Mouse (Mus musculus) hindbrain, embryonic 16.5 days (tissue): Measurements from ENCODE around the gene Casp8ap2. TPM values are rescaled to one million over a fixed set of nuclear protein-coding genes. Genes with fewer than 3 reads are reported as not detected.

Experiments
- ATAC-seq: fragments of 200-750 bp; cut with Nextera tagmentation; 2 replicates; pipeline ENCODE4 v1.8.0; 2017; ENCODE audit warnings: moderate TSS enrichment, moderate library complexity
- H3K27ac ChIP-seq: fragments of 300-500 bp; sonication (generic); 2 replicates; pipeline ENCODE4 v1.5.1; 2014; ENCODE audit warnings: low read depth, mild to moderate bottlenecking, control low read depth, low read length, moderate library complexity
- H3K27me3 ChIP-seq: fragments of 300-500 bp; sonication (generic); replicated peaks from 2 replicates; pipeline ENCODE4 v1.6.1; 2014; ENCODE audit warnings: low read length; ENCODE audit not compliant: control insufficient read depth, insufficient read depth
- H3K36me3 ChIP-seq: fragments of 300-500 bp; sonication (generic); 2 replicates; pipeline ENCODE4 v1.6.1; 2014; ENCODE audit warnings: mild to moderate bottlenecking, low read length, moderate library complexity, mixed read lengths; ENCODE audit not compliant: control insufficient read depth, insufficient read depth
- H3K4me1 ChIP-seq: fragments of 300-500 bp; sonication (generic); 2 replicates; pipeline ENCODE4 v1.6.1; 2014; ENCODE audit warnings: low read depth, low read length; ENCODE audit not compliant: control insufficient read depth, insufficient read depth
- H3K4me2 ChIP-seq: fragments of 300-500 bp; sonication (generic); 2 replicates; pipeline ENCODE4 v1.6.1; 2014; ENCODE audit warnings: mild to moderate bottlenecking, low read length, control low read depth, moderate library complexity
- H3K4me3 ChIP-seq: fragments of 300-500 bp; sonication (generic); 2 replicates; pipeline ENCODE4 v1.5.1; 2014; ENCODE audit warnings: mild to moderate bottlenecking, low read length, control low read depth, moderate library complexity
- H3K9ac ChIP-seq: fragments of 300-500 bp; sonication (generic); 2 replicates; pipeline ENCODE4 v1.6.1; 2014; ENCODE audit warnings: low read depth, mild to moderate bottlenecking, control low read depth, low read length, moderate library complexity
- H3K9me3 ChIP-seq: fragments of 300-500 bp; sonication (generic); 2 replicates; pipeline ENCODE4 v1.6.1; 2014; ENCODE audit warnings: mild to moderate bottlenecking, low read length, moderate library complexity; ENCODE audit not compliant: control insufficient read depth
- whole genome bisulfite sequencing: fragments of 180-500 bp; shearing (Covaris S2); extraction: QIAGEN DNeasy Blood & Tissue Kit; methylation state at CpG from one replicate; pipeline ENCODE4 v1.1.7; 2014; 5-methylcytosine and 5-hydroxymethylcytosine counted together
- polyA plus RNA-seq: library from polyadenylated mRNA; unstranded; fragments of >200 nt; fragmentation: Nextera tagmentation; extraction: Ambion mirVana; gene quantifications from 2 replicates; pipeline ENCODE4 v1.2.1, GENCODE M21; 2015

Gene Casp8ap2
- polyA plus RNA-seq, 1 experiment from 2014 or later, result 33.0 TPM

- Histone ChIP-seq H3K27ac (no peak overlapping the region), H3K4me1 (peaks cover 8% of the 10 kb centered on the region), H3K27me3 (no peaks in the 10 kb centered on the region), H3K9me3 (no peaks in the 10 kb centered on the region), H3K36me3 (peaks cover 4% of the 10 kb centered on the region; the same call in 1 of the 2 replicates), H3K9ac (no peak overlapping the region), H3K4me2 (no peak overlapping the region), H3K4me3 (no peak overlapping the region)
- no peak for ATAC-seq
- WGBS, result 81% methylated on average over 9 of the region's 9 CpGs
Observed at GRCm38 (mm10) chr4:32575165-32575564, 40.1 kb upstream of the Casp8ap2 start.

GRCm38 (mm10) chr4:32579850-32580249, 35.4 kb upstream of the Casp8ap2 start:
- no peaks in the 10 kb centered on the region for H3K9me3 ChIP-seq
- H3K27me3 ChIP-seq, result no peaks in the 10 kb centered on the region
- H3K4me1 ChIP-seq, result no peaks in the 10 kb centered on the region
- no peak overlapping the region for H3K4me2 ChIP-seq
- no peak for ATAC-seq
- H3K36me3 ChIP-seq, result peaks cover 7% of the 10 kb centered on the region; the same call in 1 of the 2 replicates
- H3K27ac ChIP-seq, result no peak overlapping the region
- no peak overlapping the region for H3K9ac ChIP-seq
- 80% methylated on average over 8 of the region's 8 CpGs for WGBS
- H3K4me3 ChIP-seq, result no peak overlapping the region

- H3K27me3 ChIP-seq, result no peaks in the 10 kb centered on the region
- no peaks in the 10 kb centered on the region for H3K4me1 ChIP-seq
- no peak overlapping the region for H3K27ac ChIP-seq
- H3K9ac ChIP-seq, result no peak overlapping the region
- H3K36me3 ChIP-seq, result peaks cover 5% of the 10 kb centered on the region; the same call in 1 of the 2 replicates
- H3K4me3 ChIP-seq, result no peak overlapping the region
- 72% methylated on average over 6 of the region's 6 CpGs for WGBS
- H3K9me3 ChIP-seq, result no peaks in the 10 kb centered on the region
- ATAC-seq, result no peak
- H3K4me2 ChIP-seq, result no peak overlapping the region
Observed at GRCm38 (mm10) chr4:32584181-32584580, 31.1 kb upstream of the Casp8ap2 start.

GRCm38 (mm10) chr4:32586596-32586995, 28.7 kb upstream of the Casp8ap2 start:
- H3K4me3 ChIP-seq, result no peak overlapping the region
- H3K9me3 ChIP-seq, result no peaks in the 10 kb centered on the region
- no peaks in the 10 kb centered on the region for H3K27me3 ChIP-seq
- no peaks in the 10 kb centered on the region for H3K4me1 ChIP-seq
- ATAC-seq, result no peak; the same call in 1 of the 2 replicates
- no peak overlapping the region for H3K4me2 ChIP-seq
- H3K9ac ChIP-seq, result no peak overlapping the region
- 18% methylated on average over 9 of the region's 9 CpGs for WGBS
- H3K36me3 ChIP-seq, result no peaks in the 10 kb centered on the region
- no peak overlapping the region for H3K27ac ChIP-seq

- Histone ChIP-seq H3K4me1 (no peaks in the 10 kb centered on the region), H3K9me3 (no peaks in the 10 kb centered on the region), H3K36me3 (no peaks in the 10 kb centered on the region)
Observed at GRCm38 (mm10) chr4:32587543-32587942, 27.7 kb upstream of the Casp8ap2 start.

GRCm38 (mm10) chr4:32588237-32588636, 27.0 kb upstream of the Casp8ap2 start:
- 91% methylated on average over 6 of the region's 6 CpGs for WGBS
- ATAC-seq, result no peak
- H3K27me3 ChIP-seq, result no peaks in the 10 kb centered on the region

More at GRCm38 (mm10) chr4:32587543-32587942, 27.7 kb upstream of the Casp8ap2 start:
- Histone ChIP-seq H3K27ac (no peak overlapping the region), H3K4me3 (no peak overlapping the region), H3K9ac (no peak overlapping the region), H3K27me3 (no peaks in the 10 kb centered on the region), H3K4me2 (no peak overlapping the region)
- 93% methylated on average over 5 of the region's 5 CpGs for WGBS
- ATAC-seq, result no peak

GRCm38 (mm10) chr4:32601135-32601534, 14.1 kb upstream of the Casp8ap2 start:
- Histone ChIP-seq H3K27me3 (no peaks in the 10 kb centered on the region), H3K4me2 (no peak overlapping the region), H3K4me3 (no peak overlapping the region), H3K4me1 (no peaks in the 10 kb centered on the region), H3K36me3 (no peaks in the 10 kb centered on the region), H3K9ac (no peak overlapping the region), H3K9me3 (no peaks in the 10 kb centered on the region), H3K27ac (no peak overlapping the region)
- ATAC-seq, result no peak
- 27% methylated on average over 12 of the region's 12 CpGs for WGBS

More at GRCm38 (mm10) chr4:32588237-32588636, 27.0 kb upstream of the Casp8ap2 start:
- no peak overlapping the region for H3K4me3 ChIP-seq
- no peaks in the 10 kb centered on the region for H3K4me1 ChIP-seq
- H3K4me2 ChIP-seq, result no peak overlapping the region
- H3K9ac ChIP-seq, result no peak overlapping the region
- H3K9me3 ChIP-seq, result no peaks in the 10 kb centered on the region
- no peaks in the 10 kb centered on the region for H3K36me3 ChIP-seq
- no peak overlapping the region for H3K27ac ChIP-seq

- Histone ChIP-seq H3K4me1 (no peaks in the 10 kb centered on the region), H3K9me3 (no peaks in the 10 kb centered on the region), H3K27ac (no peak within 1 kb of the TSS), H3K27me3 (no peaks in the 10 kb centered on the region), H3K9ac (no peak within 1 kb of the TSS), H3K36me3 (no peaks in the 10 kb centered on the region), H3K4me3 (no peak within 1 kb of the TSS), H3K4me2 (no peak within 1 kb of the TSS)
- 73% methylated on average over 3 of the region's 3 CpGs for WGBS
- no peak for ATAC-seq
Observed at GRCm38 (mm10) chr4:32602660-32603059, 12.6 kb upstream of the Casp8ap2 start, which contains the start of gene Gja10. Gja10 (minus strand) TSS chr4:32602760.

GRCm38 (mm10) chr4:32621637-32622036, 6.4 kb downstream of the Casp8ap2 start:
- Histone ChIP-seq H3K4me3 (no peak overlapping the region), H3K4me2 (no peak overlapping the region), H3K27ac (no peak overlapping the region)

GRCm38 (mm10) chr4:32651669-32652068, 36.4 kb downstream of the Casp8ap2 start:
- peaks cover 3% of the 10 kb centered on the region; the same call in 1 of the 2 replicates for H3K4me1 ChIP-seq
- no peaks in the 10 kb centered on the region for H3K27me3 ChIP-seq
- H3K4me3 ChIP-seq, result no peak overlapping the region
- H3K36me3 ChIP-seq, result peaks cover 15% of the 10 kb centered on the region
- no peak overlapping the region for H3K4me2 ChIP-seq
- ATAC-seq, result no peak
- H3K9ac ChIP-seq, result no peak overlapping the region
- H3K27ac ChIP-seq, result no peak overlapping the region
- 86% methylated on average over 5 of the region's 5 CpGs for WGBS
- H3K9me3 ChIP-seq, result no peaks in the 10 kb centered on the region

More at GRCm38 (mm10) chr4:32621637-32622036, 6.4 kb downstream of the Casp8ap2 start:
- no peaks in the 10 kb centered on the region for H3K27me3 ChIP-seq
- no peak for ATAC-seq
- H3K36me3 ChIP-seq, result no peaks in the 10 kb centered on the region
- no peaks in the 10 kb centered on the region for H3K9me3 ChIP-seq
- H3K4me1 ChIP-seq, result peaks cover 2% of the 10 kb centered on the region; the same call in 1 of the 2 replicates
- no peak overlapping the region for H3K9ac ChIP-seq
